Mouse (Mus musculus): ENCODE results near the gene Ifna9. TPM values are rescaled to one million over a fixed set of nuclear protein-coding genes. Genes with fewer than 3 reads are reported as not detected.
A peak's percentile ranks its signal among the peaks of the same experiment; 100 is the strongest.

The Ifna9 gene
- total and polyA plus RNA-seq, 3 experiments, result not detected

DNA sequence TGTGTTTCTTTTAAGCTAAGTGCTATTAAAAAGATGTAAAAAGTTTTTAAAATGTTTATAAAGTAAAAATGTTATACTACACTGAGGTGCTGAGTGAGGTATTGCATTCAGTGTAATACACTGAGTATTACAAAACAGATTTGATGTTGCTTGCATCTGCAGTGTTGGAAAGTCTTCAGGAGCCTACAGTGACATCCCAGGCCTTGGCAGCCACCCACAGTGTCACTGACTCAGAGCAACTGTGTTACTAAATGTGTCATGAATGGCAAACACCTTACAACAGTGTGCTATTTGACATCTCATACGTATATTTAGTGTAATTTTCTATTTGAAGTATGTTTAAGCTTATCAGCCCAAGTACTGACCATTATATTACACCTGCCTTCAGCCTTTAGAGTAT lies 44.2 kb downstream of the Ifna9 start:
- dilution Hi-C loops (cut with MboI; ENCODE audit: extremely low pct_ligation_motif_present, extremely low pct_unique_long_range_greater_than_20kb, low sequenced_read_pairs), result no loop called here
- no peak overlapping the region for H3K4me2 ChIP-seq (ENCODE audit: insufficient read depth, low read depth, poor library complexity, severe bottlenecking)
- no peak for TF ChIP-seq MAFK (IDR thresholded peaks at IDR 0.05; ENCODE audit: insufficient replicate concordance, low read length)
- no peak for TF ChIP-seq BHLHE40 (IDR thresholded peaks at IDR 0.05; ENCODE audit: low read depth, low read length)
- no peak for TF ChIP-seq SMC3 (IDR thresholded peaks at IDR 0.05; ENCODE audit: low read depth, low read length)
- no peak for TF ChIP-seq IRF4 (IDR thresholded peaks at IDR 0.05; ENCODE audit: low read depth, low read length)
- TF ChIP-seq ZC3H11A (IDR thresholded peaks at IDR 0.05; ENCODE audit: low read depth, low read length), result no peak
- TF ChIP-seq HCFC1 (IDR thresholded peaks at IDR 0.05; ENCODE audit: low read depth, low read length), result no peak
- no peak for TF ChIP-seq GABPA (IDR thresholded peaks at IDR 0.05; ENCODE audit: insufficient replicate concordance, low read depth, low read length)
- no peak for TF ChIP-seq CHD1 (IDR thresholded peaks at IDR 0.05; ENCODE audit: low read depth, low read length)
- no peak for TF ChIP-seq TBP (conservative IDR thresholded peaks at IDR 0.05; ENCODE audit: low read depth, low read length)
- no peaks in the 10 kb centered on the region for H3K27me3 ChIP-seq (replicated peaks)
- H3K36me3 ChIP-seq (replicated peaks in 1 of 2; ENCODE audit: control insufficient read depth in 1 of 2, insufficient read depth in 1 of 2, low read length in 1 of 2), result no peaks in the 10 kb centered on the region
- DNase-seq (ENCODE audit: extremely low read depth), result no peak
- no peak overlapping the region for H3K27ac ChIP-seq (ENCODE audit: insufficient read depth, low read depth)
- no peaks in the 10 kb centered on the region for H3K79me2 ChIP-seq (replicated peaks; ENCODE audit: control insufficient read depth, extremely low read depth, insufficient read depth, poor library complexity, severe bottlenecking)
- H3K9me3 ChIP-seq (replicated peaks; ENCODE audit: low read length), result no peaks in the 10 kb centered on the region
- no peak overlapping the region for H3K9ac ChIP-seq (ENCODE audit: insufficient read depth, low read depth)
- peaks cover 0 to 9% of the 10 kb centered on the region in 2 experiments; a peak in 2 of 4 replicates for H3K4me1 ChIP-seq (ENCODE audit: control insufficient read depth in 1 of 2, insufficient read depth in 2 of 2)
- in situ Hi-C loops (cut with MboI; ENCODE audit: low pct_ligation_motif_present, low pct_unique_long_range_greater_than_20kb, low sequenced_read_pairs), result loop anchor here (25.0 kb wide), 3 partner anchors 186 to 761 kb away; no protein-coding TSS in a partner anchor
- no peak overlapping the region for H3K4me3 ChIP-seq (replicated peaks in 1 of 3; ENCODE audit: low read depth in 2 of 3, low read length in 2 of 3, poor library complexity in 1 of 3)

DNA sequence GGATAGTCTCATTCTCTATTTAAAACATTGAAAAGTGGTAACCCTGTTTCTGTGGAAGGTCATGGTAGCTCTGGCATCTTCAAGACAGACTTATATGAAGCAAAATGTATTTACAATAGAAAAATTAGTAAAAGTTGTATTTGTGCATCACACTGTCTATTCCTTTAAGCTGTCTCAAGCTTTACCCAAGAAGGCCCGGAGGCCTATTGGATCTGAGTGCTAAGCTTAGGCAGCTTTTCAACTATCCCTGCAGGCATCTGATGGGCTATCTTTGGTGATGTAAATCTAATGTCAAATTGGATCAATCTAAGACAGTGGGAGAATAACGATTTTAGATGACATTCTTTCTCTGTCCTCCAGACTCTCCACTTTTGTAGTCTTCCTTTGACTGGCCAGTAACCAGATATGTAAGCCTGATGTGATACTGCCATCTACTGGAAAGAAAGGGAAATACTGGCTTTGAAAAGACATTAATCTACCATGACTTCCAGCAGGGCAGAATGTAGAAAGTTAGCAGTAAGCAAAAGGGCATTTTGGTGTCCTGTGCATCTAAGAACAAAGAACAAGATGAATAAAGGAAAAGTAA lies 48.4 kb downstream of the Ifna9 start:
- H3K79me2 ChIP-seq (replicated peaks; ENCODE audit: control insufficient read depth, extremely low read depth, insufficient read depth, poor library complexity, severe bottlenecking), result no peaks in the 10 kb centered on the region
- in situ Hi-C loops (cut with MboI; ENCODE audit: low pct_ligation_motif_present, low pct_unique_long_range_greater_than_20kb, low sequenced_read_pairs), result loop anchor here (25.0 kb wide), 3 partner anchors 181 to 756 kb away; no protein-coding TSS in a partner anchor
- no peak overlapping the region for H3K27ac ChIP-seq (ENCODE audit: insufficient read depth, low read depth)
- no peaks in the 10 kb centered on the region for H3K4me1 ChIP-seq (ENCODE audit: control insufficient read depth in 1 of 2, insufficient read depth in 2 of 2)
- peak; percentile 79 for DNase-seq (ENCODE audit: extremely low read depth)
- H3K4me3 ChIP-seq (replicated peaks in 1 of 3; ENCODE audit: low read depth in 2 of 3, low read length in 2 of 3, poor library complexity in 1 of 3), result no peak overlapping the region
- dilution Hi-C loops (cut with MboI; ENCODE audit: extremely low pct_ligation_motif_present, extremely low pct_unique_long_range_greater_than_20kb, low sequenced_read_pairs), result no loop called here
- no peaks in the 10 kb centered on the region for H3K36me3 ChIP-seq (replicated peaks in 1 of 2; ENCODE audit: control insufficient read depth in 1 of 2, insufficient read depth in 1 of 2, low read length in 1 of 2)
- H3K27me3 ChIP-seq (replicated peaks), result no peaks in the 10 kb centered on the region
- no peak for TF ChIP-seq TCF12 (IDR thresholded peaks at IDR 0.05; ENCODE audit: low read depth, low read length)
- peak; percentile 54 to 93 for TF ChIP-seq CTCF (conservative IDR thresholded peaks at IDR 0.05 in 1 of 2, IDR thresholded peaks at IDR 0.05 in 1 of 2; ENCODE audit: low read depth in 2 of 2, low read length in 2 of 2)
- TF ChIP-seq SMC3 (IDR thresholded peaks at IDR 0.05; ENCODE audit: low read depth, low read length), result peak; percentile 71
- peak; percentile 98 for TF ChIP-seq RAD21 (IDR thresholded peaks at IDR 0.05; ENCODE audit: low read depth, low read length)
- H3K9ac ChIP-seq (ENCODE audit: insufficient read depth, low read depth), result no peak overlapping the region
- H3K4me2 ChIP-seq (ENCODE audit: insufficient read depth, low read depth, poor library complexity, severe bottlenecking), result no peak overlapping the region
- H3K9me3 ChIP-seq (replicated peaks; ENCODE audit: low read length), result no peaks in the 10 kb centered on the region

Other genes with a start within 250 kb of the Ifna9 start
Only the 20 nearest of the 31 such genes appear.
- 0.17 and 0.21 TPM in 2 replicates for gene Hacd4, start 153.5 kb downstream of the Ifna9 start, total RNA-seq (2012; rRNA removed)
- gene Hacd4, start 153.5 kb downstream of the Ifna9 start, total RNA-seq (2014; rRNA removed), result not detected in 2 replicates
- gene Hacd4, start 153.5 kb downstream of the Ifna9 start, polyA plus RNA-seq (2012; ENCODE audit: insufficient read length, low read depth), result 0.16 TPM in 1 of 2 replicates, not detected in the other
- gene Ifnb1, start 69.6 kb downstream of the Ifna9 start, total RNA-seq (2012; rRNA removed), result not detected in 2 replicates
- gene Ifnb1, start 69.6 kb downstream of the Ifna9 start, total RNA-seq (2014; rRNA removed), result not detected in 2 replicates
- not detected in 2 replicates for gene Ifnb1, start 69.6 kb downstream of the Ifna9 start, polyA plus RNA-seq (2012; ENCODE audit: insufficient read length, low read depth)
- gene Ifna15, start 34.1 kb downstream of the Ifna9 start, total RNA-seq (2012; rRNA removed), result not detected in 2 replicates
- gene Ifna15, start 34.1 kb downstream of the Ifna9 start, total RNA-seq (2014; rRNA removed), result not detected in 2 replicates
- gene Ifna15, start 34.1 kb downstream of the Ifna9 start, polyA plus RNA-seq (2012; ENCODE audit: insufficient read length, low read depth), result not detected in 2 replicates
- gene Ifna14, start 20.6 kb downstream of the Ifna9 start, total RNA-seq (2012; rRNA removed), result not detected in 2 replicates
- not detected in 2 replicates for gene Ifna14, start 20.6 kb downstream of the Ifna9 start, total RNA-seq (2014; rRNA removed)
- gene Ifna14, start 20.6 kb downstream of the Ifna9 start, polyA plus RNA-seq (2012; ENCODE audit: insufficient read length, low read depth), result not detected in 2 replicates
- not detected in 2 replicates for gene Ifna12, start 11.0 kb upstream of the Ifna9 start, total RNA-seq (2012; rRNA removed)
- gene Ifna12, start 11.0 kb upstream of the Ifna9 start, total RNA-seq (2014; rRNA removed), result not detected in 2 replicates
- not detected in 2 replicates for gene Ifna12, start 11.0 kb upstream of the Ifna9 start, polyA plus RNA-seq (2012; ENCODE audit: insufficient read length, low read depth)
- not detected in 2 replicates for gene C87499, start 42.0 kb upstream of the Ifna9 start, total RNA-seq (2012; rRNA removed)
- gene C87499, start 42.0 kb upstream of the Ifna9 start, total RNA-seq (2014; rRNA removed), result not detected in 2 replicates
- gene C87499, start 42.0 kb upstream of the Ifna9 start, polyA plus RNA-seq (2012; ENCODE audit: insufficient read length, low read depth), result not detected in 2 replicates
- not detected in 2 replicates for gene Ifna13, start 52.1 kb upstream of the Ifna9 start, total RNA-seq (2012; rRNA removed)
- gene Ifna13, start 52.1 kb upstream of the Ifna9 start, total RNA-seq (2014; rRNA removed), result not detected in 2 replicates
- not detected in 2 replicates for gene Ifna13, start 52.1 kb upstream of the Ifna9 start, polyA plus RNA-seq (2012; ENCODE audit: insufficient read length, low read depth)
- not detected in 2 replicates for gene Ifna16, start 84.5 kb upstream of the Ifna9 start, total RNA-seq (2012; rRNA removed)
- not detected in 2 replicates for gene Ifna16, start 84.5 kb upstream of the Ifna9 start, total RNA-seq (2014; rRNA removed)
- not detected in 2 replicates for gene Ifna16, start 84.5 kb upstream of the Ifna9 start, polyA plus RNA-seq (2012; ENCODE audit: insufficient read length, low read depth)
- not detected in 2 replicates for gene Ifna2, start 91.5 kb upstream of the Ifna9 start, total RNA-seq (2012; rRNA removed)
- not detected in 2 replicates for gene Ifna2, start 91.5 kb upstream of the Ifna9 start, total RNA-seq (2014; rRNA removed)
- not detected in 2 replicates for gene Ifna2, start 91.5 kb upstream of the Ifna9 start, polyA plus RNA-seq (2012; ENCODE audit: insufficient read length, low read depth)
- not detected in 2 replicates for gene Ifnab, start 99.0 kb upstream of the Ifna9 start, total RNA-seq (2012; rRNA removed)
- gene Ifnab, start 99.0 kb upstream of the Ifna9 start, total RNA-seq (2014; rRNA removed), result not detected in 2 replicates
- gene Ifnab, start 99.0 kb upstream of the Ifna9 start, polyA plus RNA-seq (2012; ENCODE audit: insufficient read length, low read depth), result not detected in 2 replicates
- gene Gm26566, start 129.4 kb upstream of the Ifna9 start, total RNA-seq (2012; rRNA removed), result 10.2 and 11.9 TPM in 2 replicates
- not detected in 2 replicates for gene Gm26566, start 129.4 kb upstream of the Ifna9 start, total RNA-seq (2014; rRNA removed)
- 0.49 TPM in 1 of 2 replicates, not detected in the other for gene Gm26566, start 129.4 kb upstream of the Ifna9 start, polyA plus RNA-seq (2012; ENCODE audit: insufficient read length, low read depth)
- 40.0 and 42.2 TPM in 2 replicates for gene Klhl9, start 130.1 kb upstream of the Ifna9 start, total RNA-seq (2012; rRNA removed)
- 51.6 and 55.2 TPM in 2 replicates for gene Klhl9, start 130.1 kb upstream of the Ifna9 start, total RNA-seq (2014; rRNA removed)
- 16.1 and 19.1 TPM in 2 replicates for gene Klhl9, start 130.1 kb upstream of the Ifna9 start, polyA plus RNA-seq (2012; ENCODE audit: insufficient read length, low read depth)
- gene Gm13271, start 162.5 kb upstream of the Ifna9 start, total RNA-seq (2012; rRNA removed), result not detected in 2 replicates
- gene Gm13271, start 162.5 kb upstream of the Ifna9 start, total RNA-seq (2014; rRNA removed), result not detected in 2 replicates
- not detected in 2 replicates for gene Gm13271, start 162.5 kb upstream of the Ifna9 start, polyA plus RNA-seq (2012; ENCODE audit: insufficient read length, low read depth)
- gene Gm13283, start 167.7 kb upstream of the Ifna9 start, total RNA-seq (2012; rRNA removed), result not detected in 2 replicates
- not detected in 2 replicates for gene Gm13283, start 167.7 kb upstream of the Ifna9 start, total RNA-seq (2014; rRNA removed)
- gene Gm13283, start 167.7 kb upstream of the Ifna9 start, polyA plus RNA-seq (2012; ENCODE audit: insufficient read length, low read depth), result not detected in 2 replicates
- gene Gm13290, start 181.4 kb upstream of the Ifna9 start, total RNA-seq (2012; rRNA removed), result not detected in 2 replicates
- not detected in 2 replicates for gene Gm13290, start 181.4 kb upstream of the Ifna9 start, total RNA-seq (2014; rRNA removed)
- not detected in 2 replicates for gene Gm13290, start 181.4 kb upstream of the Ifna9 start, polyA plus RNA-seq (2012; ENCODE audit: insufficient read length, low read depth)
- gene Gm13289, start 184.5 kb upstream of the Ifna9 start, total RNA-seq (2012; rRNA removed), result not detected in 2 replicates
- not detected in 2 replicates for gene Gm13289, start 184.5 kb upstream of the Ifna9 start, total RNA-seq (2014; rRNA removed)
- gene Gm13289, start 184.5 kb upstream of the Ifna9 start, polyA plus RNA-seq (2012; ENCODE audit: insufficient read length, low read depth), result not detected in 2 replicates
- gene Gm13272, start 187.5 kb upstream of the Ifna9 start, total RNA-seq (2012; rRNA removed), result not detected in 2 replicates
- gene Gm13272, start 187.5 kb upstream of the Ifna9 start, total RNA-seq (2014; rRNA removed), result not detected in 2 replicates
- not detected in 2 replicates for gene Gm13272, start 187.5 kb upstream of the Ifna9 start, polyA plus RNA-seq (2012; ENCODE audit: insufficient read length, low read depth)
- not detected in 2 replicates for gene Ifnz, start 189.7 kb upstream of the Ifna9 start, total RNA-seq (2012; rRNA removed)
- not detected in 2 replicates for gene Ifnz, start 189.7 kb upstream of the Ifna9 start, total RNA-seq (2014; rRNA removed)
- not detected in 2 replicates for gene Ifnz, start 189.7 kb upstream of the Ifna9 start, polyA plus RNA-seq (2012; ENCODE audit: insufficient read length, low read depth)
- gene Gm13276, start 193.3 kb upstream of the Ifna9 start, total RNA-seq (2012; rRNA removed), result not detected in 2 replicates
- not detected in 2 replicates for gene Gm13276, start 193.3 kb upstream of the Ifna9 start, total RNA-seq (2014; rRNA removed)
- gene Gm13276, start 193.3 kb upstream of the Ifna9 start, polyA plus RNA-seq (2012; ENCODE audit: insufficient read length, low read depth), result not detected in 2 replicates
- not detected in 2 replicates for gene Gm13277, start 196.2 kb upstream of the Ifna9 start, total RNA-seq (2012; rRNA removed)
- gene Gm13277, start 196.2 kb upstream of the Ifna9 start, total RNA-seq (2014; rRNA removed), result not detected in 2 replicates
- gene Gm13277, start 196.2 kb upstream of the Ifna9 start, polyA plus RNA-seq (2012; ENCODE audit: insufficient read length, low read depth), result not detected in 2 replicates